Comparison of ENCODE assay signal across 11 mouse cellular contexts in the genomic region with DNA sequence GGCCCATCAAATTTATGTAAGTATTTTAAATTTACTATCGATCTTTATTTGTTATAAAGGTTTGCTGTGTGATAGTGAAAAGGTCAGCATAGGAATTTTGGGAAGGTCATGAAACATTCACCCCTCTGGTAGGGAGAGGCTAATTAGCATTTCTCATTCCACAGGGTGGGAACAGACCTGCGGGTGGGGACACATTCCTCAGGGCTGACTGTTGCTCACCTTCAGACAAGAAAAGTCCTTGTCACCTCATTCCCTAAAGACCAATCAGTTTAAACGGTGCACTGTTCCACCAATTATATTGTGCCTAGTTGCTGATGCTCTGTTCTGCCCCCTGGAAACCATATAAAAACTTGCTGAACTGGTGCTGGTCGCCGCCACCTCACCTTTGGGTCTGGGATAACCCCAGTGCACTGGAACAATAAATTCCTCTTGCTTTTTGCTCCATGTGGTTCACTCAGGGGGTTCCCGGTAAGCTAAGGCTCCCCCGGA. TPM values are rescaled to one million over a fixed set of nuclear protein-coding genes. Genes with fewer than 3 reads are reported as not detected.
DNase-seq lines count a peak whose midpoint lies in the region; ATAC-seq and TF ChIP-seq lines count a peak whose summit lies in the region.
"Had no signal": no experiment of that assay in that cellular context is flagged by ENCODE, and none has a peak within 500 bp of the region (broad histone marks: within the 10 kb centered on the region; RNA-seq: fewer than 3 reads in every experiment).

A gene (plus strand): TSS at position 439 of the 489 bp plus-strand sequence.

- TF ChIP-seq EP300 in liver, postnatal 0 days (IDR thresholded peaks at IDR 0.05; ENCODE audit: low read depth): no peak

- no peak for DNase-seq in kidney, postnatal 4 days
- DNase-seq in WW6 (ENCODE audit: low read depth, low spot score): peak; percentile 9
- no peak for DNase-seq in embryonic facial prominence, embryonic 10.5 days (ENCODE audit: low spot score)
- DNase-seq in limb, embryonic 10.5 days (ENCODE audit: low spot score): no peak
- no peak for DNase-seq in liver, postnatal 0 days
- DNase-seq in Muller cell, postnatal 12 days (ENCODE audit: inconsistent ontology term): no peak
- DNase-seq: embryo, embryonic 11 days; lung, postnatal 10 days; right cerebral cortex, postnatal 25 days had no signal

- H3K4me1 ChIP-seq in kidney, embryonic 14.5 days (ENCODE audit: control insufficient read depth, insufficient read depth, low read length): no peaks in the 10 kb centered on the region
- peaks cover 4% of the 10 kb centered on the region for H3K4me1 ChIP-seq in embryonic facial prominence, embryonic 10.5 days
- H3K4me1 ChIP-seq in limb, embryonic 10.5 days: peaks cover 14% of the 10 kb centered on the region
- no peaks in the 10 kb centered on the region for H3K4me1 ChIP-seq in liver, postnatal 0 days (ENCODE audit: insufficient read depth)

- no peak for TF ChIP-seq CTCF in liver, postnatal 0 days (IDR thresholded peaks at IDR 0.05; ENCODE audit: low read depth)

- no peak within 1 kb of the TSS for H3K4me3 ChIP-seq in kidney, embryonic 14.5 days (ENCODE audit: low read length)
- H3K4me3 ChIP-seq in embryonic facial prominence, embryonic 10.5 days: no peak within 1 kb of the TSS
- H3K4me3 ChIP-seq in limb, embryonic 10.5 days: no peak within 1 kb of the TSS
- H3K4me3 ChIP-seq in liver, postnatal 0 days (ENCODE audit: low read depth, low read length): no peak within 1 kb of the TSS

- 77% methylated on average over 7 of the region's 7 CpGs for WGBS in kidney, embryonic 14.5 days
- WGBS in embryonic facial prominence, embryonic 10.5 days: 84% methylated on average over 7 of the region's 7 CpGs
- 83% methylated on average over 7 of the region's 7 CpGs for WGBS in limb, embryonic 10.5 days
- 74% methylated on average over 7 of the region's 7 CpGs for WGBS in liver, postnatal 0 days (ENCODE audit: insufficient replicate concordance)

- H3K27me3 ChIP-seq in kidney, embryonic 14.5 days (ENCODE audit: control insufficient read depth, insufficient read depth, low read length): no peaks in the 10 kb centered on the region
- no peaks in the 10 kb centered on the region for H3K27me3 ChIP-seq in embryonic facial prominence, embryonic 10.5 days (replicated peaks; ENCODE audit: low read depth, poor library complexity, severe bottlenecking)
- no peaks in the 10 kb centered on the region for H3K27me3 ChIP-seq in limb, embryonic 10.5 days (ENCODE audit: low read depth, poor library complexity, severe bottlenecking)
- no peaks in the 10 kb centered on the region for H3K27me3 ChIP-seq in liver, postnatal 0 days (ENCODE audit: insufficient read depth, low read length)

- H3K36me3 ChIP-seq in kidney, embryonic 14.5 days (ENCODE audit: control insufficient read depth, insufficient read depth, low read length): no peaks in the 10 kb centered on the region
- no peaks in the 10 kb centered on the region for H3K36me3 ChIP-seq in embryonic facial prominence, embryonic 10.5 days (replicated peaks)
- H3K36me3 ChIP-seq in limb, embryonic 10.5 days: no peaks in the 10 kb centered on the region
- H3K36me3 ChIP-seq in liver, postnatal 0 days (replicated peaks; ENCODE audit: insufficient read depth, low read length): no peaks in the 10 kb centered on the region
- H3K36me3 ChIP-seq: G1E had no signal

- H3K9ac ChIP-seq in kidney, embryonic 14.5 days (ENCODE audit: low read depth, low read length): no peak within 1 kb of the TSS
- no peak within 1 kb of the TSS for H3K9ac ChIP-seq in liver, postnatal 0 days (replicated peaks)

- ATAC-seq in kidney, embryonic 14.5 days (ENCODE audit: low FRiP score, low TSS enrichment): no peak
- no peak for ATAC-seq in liver, postnatal 0 days

- no peak within 1 kb of the TSS for H3K27ac ChIP-seq in kidney, embryonic 14.5 days (ENCODE audit: low read depth, low read length)
- H3K27ac ChIP-seq in embryonic facial prominence, embryonic 10.5 days (replicated peaks): no peak within 1 kb of the TSS
- H3K27ac ChIP-seq in limb, embryonic 10.5 days: no peak within 1 kb of the TSS
- no peak within 1 kb of the TSS for H3K27ac ChIP-seq in liver, postnatal 0 days (ENCODE audit: low read depth)

- H3K4me2 ChIP-seq in kidney, embryonic 14.5 days (replicated peaks; ENCODE audit: low read depth, low read length): no peak within 1 kb of the TSS
- H3K4me2 ChIP-seq in liver, postnatal 0 days (ENCODE audit: low read depth, low read length): no peak within 1 kb of the TSS

- H3K9me3 ChIP-seq in kidney, embryonic 14.5 days (ENCODE audit: control insufficient read depth, low read length): no peaks in the 10 kb centered on the region
- H3K9me3 ChIP-seq in embryonic facial prominence, embryonic 10.5 days: no peaks in the 10 kb centered on the region
- H3K9me3 ChIP-seq in limb, embryonic 10.5 days (replicated peaks): no peaks in the 10 kb centered on the region
- no peaks in the 10 kb centered on the region for H3K9me3 ChIP-seq in liver, postnatal 0 days (ENCODE audit: low read length)

RNA-seq across cellular contexts. Expression of the gene that starts here (rescaled TPM):
- polyA plus RNA-seq in kidney, embryonic 14.5 days (2014; fragmentation: Nextera tagmentation; extraction: Ambion mirVana): 18.2 and 35.7 TPM in 2 replicates
- polyA plus RNA-seq in embryonic facial prominence, embryonic 10.5 days (2016; fragmentation: Nextera tagmentation; extraction: Ambion mirVana): 14.1 and 16.0 TPM in 2 replicates
- polyA plus RNA-seq in limb, embryonic 10.5 days (2016; fragmentation: Nextera tagmentation; extraction: Ambion mirVana): 6.0 and 16.8 TPM in 2 replicates
- 0.01 and 0.06 TPM in 2 replicates for polyA plus RNA-seq in liver, postnatal 0 days (2015; fragmentation: Nextera tagmentation; extraction: Ambion mirVana)
- polyA plus RNA-seq: G1E had no signal
